Mouse (Mus musculus) MEL (cell line): ENCODE measurements at regions not wholly inside any gene's neighbourhood (a gene's known extent, or its start where the extent isn't known, plus 50 kb on each side); places are given as distances from the start of the nearest gene placed in this dataset.

Experiments used
- DNase-seq: peaks from one replicate; pipeline ENCODE4 v3.0.0; 2011; ENCODE audit warnings: low read depth, low spot score
- H3K27ac ChIP-seq: 2 replicates; pipeline ENCODE4 v1.5.1; 2012; ENCODE audit warnings: low read depth, mild to moderate bottlenecking, control low read depth, low read length, moderate library complexity; ENCODE audit not compliant: control insufficient read depth
- H3K27me3 ChIP-seq, 2 experiments: fragments of 150-350 bp in 1 of 2; sonication (generic) in 1 of 2; 2 replicates each; pipeline ENCODE4 v1.6.1; 2012; ENCODE audit warnings: low read length in 2 of 2, mild to moderate bottlenecking in 2 of 2, improper control_type of control experiment in 1 of 2, moderate library complexity in 1 of 2; ENCODE audit not compliant: insufficient read depth in 2 of 2, control insufficient read depth in 1 of 2
- H3K36me3 ChIP-seq, 2 experiments: 2 replicates each; pipeline ENCODE4 v1.6.1; 2012 to 2014; ENCODE audit warnings: low read length in 2 of 2, improper control_type of control experiment in 1 of 2, inconsistent platforms in 1 of 2, mild to moderate bottlenecking in 1 of 2; ENCODE audit not compliant: insufficient read depth in 2 of 2, control insufficient read depth in 1 of 2
- H3K4me1 ChIP-seq, 2 experiments: fragments of 150-350 bp in 1 of 2; sonication (generic) in 1 of 2; 2 replicates each; pipeline ENCODE4 v1.6.1; 2012; ENCODE audit warnings: low read length in 2 of 2, improper control_type of control experiment in 1 of 2, mild to moderate bottlenecking in 1 of 2; ENCODE audit not compliant: insufficient read depth in 2 of 2, control insufficient read depth in 1 of 2
- H3K4me3 ChIP-seq, 2 experiments: fragments of 150-350 bp in 1 of 2; sonication (generic) in 1 of 2; 2 replicates each; pipeline ENCODE4 v1.5.1; 2012; ENCODE audit warnings: low read depth in 2 of 2, low read length in 2 of 2, mild to moderate bottlenecking in 2 of 2, moderate library complexity in 2 of 2, control low read depth in 1 of 2, improper control_type of control experiment in 1 of 2; ENCODE audit not compliant: control insufficient read depth in 1 of 2, insufficient read depth in 1 of 2
- H3K79me2 ChIP-seq: 2 replicates; pipeline ENCODE4 v1.6.1; 2012; ENCODE audit warnings: mild to moderate bottlenecking, low read length, moderate library complexity; ENCODE audit not compliant: control insufficient read depth, poor library complexity, insufficient read depth
- H3K9ac ChIP-seq: 2 replicates; pipeline ENCODE4 v1.6.1; 2012; ENCODE audit warnings: low read depth, mild to moderate bottlenecking, control low read depth, low read length, moderate library complexity; ENCODE audit not compliant: control insufficient read depth, poor library complexity, severe bottlenecking
- H3K9me3 ChIP-seq: fragments of 150-350 bp; sonication (generic); replicated peaks from 2 replicates; pipeline ENCODE4 v1.6.1; 2012; ENCODE audit warnings: mild to moderate bottlenecking, low read length, improper control_type of control experiment, moderate library complexity; ENCODE audit not compliant: insufficient read depth
- BHLHE40 ChIP-seq: IDR thresholded peaks from 2 replicates; pipeline ENCODE4 v1.6.1; 2012; ENCODE audit warnings: low read depth, mild to moderate bottlenecking, inconsistent platforms, low read length, improper control_type of control experiment, borderline replicate concordance
- CHD1 ChIP-seq: IDR thresholded peaks from 2 replicates; pipeline ENCODE4 v1.6.1; 2012; ENCODE audit warnings: low read depth, mild to moderate bottlenecking, inconsistent platforms, low read length, improper control_type of control experiment
- CHD2 ChIP-seq: IDR thresholded peaks from 2 replicates; pipeline ENCODE4 v1.6.1; 2011; ENCODE audit warnings: low read length, improper control_type of control experiment
- CTCF ChIP-seq, 3 experiments: IDR thresholded peaks in 2 of 3; conservative IDR thresholded peaks in 1 of 3; 2 replicates each; pipeline ENCODE4 v1.5.1; 2011 to 2012; ENCODE audit warnings: low read length in 3 of 3, low read depth in 2 of 3, mild to moderate bottlenecking in 2 of 3, improper control_type of control experiment in 1 of 3, inconsistent platforms in 1 of 3, mixed read lengths in 1 of 3, moderate library complexity in 1 of 3; ENCODE audit not compliant: control insufficient read depth in 1 of 3, insufficient read depth in 1 of 3, poor library complexity in 1 of 3, severe bottlenecking in 1 of 3
- E2F4 ChIP-seq: IDR thresholded peaks from 2 replicates; pipeline ENCODE4 v1.6.1; 2011; ENCODE audit warnings: low read depth, low read length, improper control_type of control experiment, borderline replicate concordance
- EP300 ChIP-seq, 2 experiments: IDR thresholded peaks; 2 replicates each; pipeline ENCODE4 v1.6.1; 2011; ENCODE audit warnings: improper control_type of control experiment in 2 of 2, low read length in 2 of 2, low read depth in 1 of 2, mild to moderate bottlenecking in 1 of 2
- ETS1 ChIP-seq: IDR thresholded peaks from 2 replicates; pipeline ENCODE4 v1.6.1; 2012; ENCODE audit warnings: low read depth, mild to moderate bottlenecking, inconsistent platforms, low read length, improper control_type of control experiment, moderate library complexity
- HCFC1 ChIP-seq: IDR thresholded peaks from 2 replicates; pipeline ENCODE4 v1.6.1; 2012; ENCODE audit warnings: low read depth, mild to moderate bottlenecking, inconsistent platforms, low read length, improper control_type of control experiment, moderate library complexity
- KAT2A ChIP-seq: conservative IDR thresholded peaks from 2 replicates; pipeline ENCODE4 v1.6.1; 2012; ENCODE audit warnings: low read depth, low read length, improper control_type of control experiment, inconsistent platforms
- MAFK ChIP-seq: IDR thresholded peaks from 2 replicates; pipeline ENCODE4 v1.6.1; 2011; ENCODE audit warnings: low read depth, mild to moderate bottlenecking, low read length, improper control_type of control experiment, borderline replicate concordance
- MAX ChIP-seq: IDR thresholded peaks from 2 replicates; pipeline ENCODE4 v1.6.1; 2011; ENCODE audit warnings: low read length, improper control_type of control experiment
- MXI1 ChIP-seq: IDR thresholded peaks from 2 replicates; pipeline ENCODE4 v1.6.1; 2011; ENCODE audit warnings: mild to moderate bottlenecking, low read depth, low read length, improper control_type of control experiment
- MYC ChIP-seq: IDR thresholded peaks from 2 replicates; pipeline ENCODE4 v1.6.1; 2011; ENCODE audit warnings: low read depth, mild to moderate bottlenecking, low read length, improper control_type of control experiment, moderate library complexity
- NELFE ChIP-seq: IDR thresholded peaks from 2 replicates; pipeline ENCODE4 v1.6.1; 2011; ENCODE audit warnings: low read depth, low read length, improper control_type of control experiment
- NRF1 ChIP-seq: IDR thresholded peaks from 2 replicates; pipeline ENCODE4 v1.6.1; 2014; ENCODE audit warnings: low read depth, mild to moderate bottlenecking, inconsistent platforms, low read length, improper control_type of control experiment, moderate library complexity; ENCODE audit not compliant: poor library complexity, insufficient read depth, severe bottlenecking
- RAD21 ChIP-seq: IDR thresholded peaks from 2 replicates; pipeline ENCODE4 v1.6.1; 2011; ENCODE audit warnings: mild to moderate bottlenecking, low read depth, low read length, improper control_type of control experiment
- SIN3A ChIP-seq: IDR thresholded peaks from 2 replicates; pipeline ENCODE4 v1.6.1; 2012; ENCODE audit warnings: low read length, improper control_type of control experiment, inconsistent platforms
- TCF12 ChIP-seq: IDR thresholded peaks from 2 replicates; pipeline ENCODE4 v1.6.1; 2014; ENCODE audit warnings: low read depth, mild to moderate bottlenecking, inconsistent platforms, low read length, improper control_type of control experiment, moderate library complexity
- UBTF ChIP-seq: IDR thresholded peaks from 2 replicates; pipeline ENCODE4 v1.6.1; 2012; ENCODE audit warnings: low read depth, mild to moderate bottlenecking, inconsistent platforms, low read length, improper control_type of control experiment, moderate library complexity, borderline replicate concordance; ENCODE audit not compliant: insufficient read depth
- USF1 ChIP-seq: IDR thresholded peaks from 2 replicates; pipeline ENCODE4 v1.6.1; 2014; ENCODE audit warnings: low read depth, mild to moderate bottlenecking, inconsistent platforms, low read length, improper control_type of control experiment, moderate library complexity
- ZC3H11A ChIP-seq: IDR thresholded peaks from 2 replicates; pipeline ENCODE4 v1.6.1; 2012; ENCODE audit warnings: low read depth, mild to moderate bottlenecking, inconsistent platforms, low read length, improper control_type of control experiment
- ZMIZ1 ChIP-seq: IDR thresholded peaks from 2 replicates; pipeline ENCODE4 v1.6.1; 2012; ENCODE audit warnings: low read depth, mild to moderate bottlenecking, inconsistent platforms, low read length, improper control_type of control experiment, moderate library complexity
- ZNF384 ChIP-seq: IDR thresholded peaks from 2 replicates; pipeline ENCODE4 v1.6.1; 2012; ENCODE audit warnings: low read depth, mild to moderate bottlenecking, inconsistent platforms, low read length, improper control_type of control experiment

DNA sequence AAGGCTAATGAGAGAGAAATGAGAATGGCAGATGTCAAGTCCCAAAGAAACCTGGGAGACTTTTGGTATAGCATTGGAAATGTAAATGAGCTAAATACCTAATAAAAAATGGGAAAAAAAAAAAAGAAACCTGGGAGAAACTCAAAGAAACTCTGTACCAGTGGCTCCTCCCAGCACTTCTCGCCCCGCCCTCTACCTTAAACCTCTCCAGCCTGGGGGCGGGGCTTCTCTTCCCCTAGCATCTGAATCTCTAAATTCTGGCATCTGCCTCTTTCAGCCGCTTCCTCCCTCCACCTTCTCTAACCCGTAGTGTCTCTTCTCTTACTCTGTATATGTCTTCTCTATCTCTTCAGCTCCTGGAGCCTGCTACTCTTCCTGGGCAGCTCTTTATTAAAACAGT is 53.2 kb downstream of the Gpr6 start:
- peaks cover 2 to 4% of the 10 kb centered on the region in 2 experiments; a peak in 3 of 4 replicates for H3K27me3 ChIP-seq
- no peaks in the 10 kb centered on the region for H3K9me3 ChIP-seq
- H3K9ac ChIP-seq: no peak overlapping the region
- H3K4me1 ChIP-seq: no peaks in the 10 kb centered on the region
- no peaks in the 10 kb centered on the region for H3K36me3 ChIP-seq
- no peak for DNase-seq
- no peak overlapping the region for H3K4me3 ChIP-seq
- no peak overlapping the region for H3K27ac ChIP-seq
- no peaks in the 10 kb centered on the region for H3K79me2 ChIP-seq
- no peak for TF ChIP-seq EP300 (IDR thresholded peaks at IDR 0.05; ENCODE audit: low read depth in 1 of 2, low read length in 2 of 2)
- no peak for TF ChIP-seq HCFC1
- TF ChIP-seq ZC3H11A: no peak
- TF ChIP-seq NRF1: no peak
- TF ChIP-seq ETS1: no peak
- TF ChIP-seq SIN3A: no peak
- no peak for TF ChIP-seq MAX
- no peak for TF ChIP-seq CHD1
- TF ChIP-seq ZMIZ1: no peak
- no peak for TF ChIP-seq UBTF
- no peak for TF ChIP-seq CTCF (IDR thresholded peaks at IDR 0.05 in 2 of 3, conservative IDR thresholded peaks at IDR 0.05 in 1 of 3; ENCODE audit: control insufficient read depth in 1 of 3, insufficient read depth in 1 of 3, low read depth in 2 of 3, low read length in 3 of 3, poor library complexity in 1 of 3, severe bottlenecking in 1 of 3)
- TF ChIP-seq MYC: no peak
- no peak for TF ChIP-seq E2F4

DNA sequence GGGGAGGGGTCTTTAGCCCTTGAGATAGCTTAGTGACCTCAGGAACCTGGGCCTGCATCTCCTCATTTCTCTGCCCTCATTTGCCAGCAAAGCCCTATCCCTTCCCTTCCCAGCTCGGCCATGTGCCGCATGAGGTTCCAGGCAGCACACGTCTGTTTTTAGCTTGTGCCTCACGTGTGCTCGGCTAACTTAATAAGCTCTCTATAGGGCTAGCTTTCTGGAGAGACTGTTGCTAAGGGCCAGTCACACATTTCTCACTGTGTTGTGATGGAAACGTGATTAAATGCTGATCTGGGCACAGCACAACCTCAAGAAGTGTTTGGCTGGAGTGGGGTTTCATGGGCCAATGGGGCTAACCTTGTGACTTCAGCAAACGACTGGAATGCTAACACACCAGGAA is 55.5 kb downstream of the Gpr6 start:
- H3K79me2 ChIP-seq: no peaks in the 10 kb centered on the region
- TF ChIP-seq CTCF (IDR thresholded peaks at IDR 0.05 in 2 of 3, conservative IDR thresholded peaks at IDR 0.05 in 1 of 3; ENCODE audit: control insufficient read depth in 1 of 3, insufficient read depth in 1 of 3, low read depth in 2 of 3, low read length in 3 of 3, poor library complexity in 1 of 3, severe bottlenecking in 1 of 3) (no peak), ZNF384 (no peak), KAT2A (no peak), MAFK (no peak), ZC3H11A (no peak), SIN3A (no peak), TCF12 (no peak), NRF1 (no peak), UBTF (no peak), MXI1 (no peak), BHLHE40 (no peak), RAD21 (no peak), CHD2 (no peak), NELFE (no peak), USF1 (no peak)
- DNase-seq: no peak
- no peaks in the 10 kb centered on the region for H3K36me3 ChIP-seq
- H3K9ac ChIP-seq: no peak overlapping the region
- no peak overlapping the region for H3K4me3 ChIP-seq
- no peaks in the 10 kb centered on the region for H3K9me3 ChIP-seq
- no peak overlapping the region for H3K27ac ChIP-seq
- no peaks in the 10 kb centered on the region for H3K4me1 ChIP-seq
- H3K27me3 ChIP-seq: peaks cover 2 to 11% of the 10 kb centered on the region in 2 experiments; a peak in 3 of 4 replicates
